Mouse (Mus musculus): ENCODE measurements at regions not wholly inside any gene's neighbourhood (a gene's known extent, or its start where the extent isn't known, plus 50 kb on each side); places are given as distances from the start of the nearest gene placed in this dataset.

- TF ChIP-seq CTCF (IDR thresholded peaks at IDR 0.05 in 2 of 3, conservative IDR thresholded peaks at IDR 0.05 in 1 of 3; ENCODE audit: control insufficient read depth in 1 of 3, insufficient read depth in 1 of 3, low read depth in 2 of 3, low read length in 3 of 3, poor library complexity in 1 of 3, severe bottlenecking in 1 of 3) (no peak), MXI1 (IDR thresholded peaks at IDR 0.05; ENCODE audit: low read depth, low read length) (no peak), POLR2A (IDR thresholded peaks at IDR 0.05; ENCODE audit: control insufficient read depth in 1 of 2, insufficient read depth in 1 of 2, low read depth in 1 of 2, low read length in 2 of 2, poor library complexity in 1 of 2) (no peak), TBP (IDR thresholded peaks at IDR 0.05; ENCODE audit: low read depth, low read length) (no peak), TAL1 (IDR thresholded peaks at IDR 0.05; ENCODE audit: low read length) (no peak), GATA1 (IDR thresholded peaks at IDR 0.05; ENCODE audit: low read depth, low read length) (no peak), JUND (IDR thresholded peaks at IDR 0.05; ENCODE audit: low read depth, low read length) (no peak), EP300 (IDR thresholded peaks at IDR 0.05; ENCODE audit: low read depth in 1 of 2, low read length in 2 of 2) (no peak), ZKSCAN1 (IDR thresholded peaks at IDR 0.05; ENCODE audit: low read depth, low read length) (no peak), USF1 (IDR thresholded peaks at IDR 0.05; ENCODE audit: low read depth, low read length) (no peak), TCF12 (IDR thresholded peaks at IDR 0.05; ENCODE audit: low read depth, low read length) (no peak), HCFC1 (IDR thresholded peaks at IDR 0.05; ENCODE audit: low read depth, low read length) (no peak), RCOR1 (IDR thresholded peaks at IDR 0.05; ENCODE audit: low read depth, low read length) (no peak)
Measured at GRCm38 (mm10) chr13:26324633-26325032, 445.3 kb downstream of the Hdgfl1 start.

All from MEL (cell line).